Mouse (Mus musculus) ovary, adult 10 weeks (tissue): Measurements from ENCODE around the gene Olfr948. TPM values are rescaled to one million over a fixed set of nuclear protein-coding genes. Genes with fewer than 3 reads are reported as not detected.

ENCODE experiments used
- polyA plus RNA-seq: library from polyadenylated mRNA; stranded (reverse); fragments of 350-450 nt; fragmentation: Illumina TruSeq; extraction: RNeasy Lipid Tissue Mini Kit (QIAGEN cat#74804); gene quantifications from one replicate; pipeline ENCODE4 v1.2.3, GENCODE M21; 2014

Gene Olfr948
- polyA plus RNA-seq = not detected

DNA sequence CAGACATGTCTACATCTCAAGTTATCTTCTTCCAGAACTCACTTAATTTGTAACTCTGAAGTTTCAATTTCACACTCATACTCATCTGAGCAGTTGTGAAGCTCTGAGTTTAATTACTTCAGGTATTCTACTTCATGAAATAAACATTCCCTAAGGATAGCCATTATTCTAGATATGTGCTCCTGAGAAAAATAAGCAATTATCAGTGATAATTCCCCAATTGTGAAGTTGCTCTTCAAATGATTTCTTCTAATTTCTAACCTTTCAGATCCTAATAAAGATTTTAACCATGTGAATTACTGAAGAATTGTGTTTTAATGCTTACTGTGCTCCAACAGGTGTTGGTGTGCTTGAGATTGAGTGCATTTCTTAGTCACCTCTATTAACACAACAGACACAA lies at the start of gene Olfr948:
Gene Olfr948, minus strand, starts transcription at position 101 of the 400 bp plus-strand sequence.

DNA sequence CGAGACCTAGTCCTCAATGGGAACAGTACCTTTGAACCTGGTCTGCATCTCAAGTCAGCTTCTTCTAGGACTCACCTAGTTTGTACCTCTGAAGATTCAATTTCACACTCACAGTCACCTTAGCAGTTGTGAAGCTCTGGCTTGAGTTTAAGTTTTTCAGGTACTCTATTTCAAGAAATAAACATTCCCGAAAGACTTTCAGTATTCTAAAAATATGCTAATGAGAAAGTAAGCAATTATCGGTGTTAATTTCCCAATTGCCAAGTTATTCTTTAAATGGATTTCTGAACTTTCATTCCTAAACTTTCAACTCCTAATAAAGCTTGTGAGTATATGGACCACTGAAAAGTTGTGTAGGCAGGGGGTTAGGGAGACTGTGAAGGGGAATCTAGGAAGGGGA lies 49.1 kb downstream of the Olfr948 start, which contains the start of gene Olfr945:
Gene Olfr945, minus strand, starts transcription at position 101 of the 400 bp plus-strand sequence.

Other genes with a start within 250 kb of the Olfr948 start
- not detected for gene Olfr938, start 247.2 kb downstream of the Olfr948 start, polyA plus RNA-seq
- not detected for gene Olfr27, start 197.9 kb downstream of the Olfr948 start, polyA plus RNA-seq
- gene Olfr943, start 159.7 kb downstream of the Olfr948 start, polyA plus RNA-seq = not detected
- gene Olfr944, start 124.1 kb downstream of the Olfr948 start, polyA plus RNA-seq = not detected
- not detected for gene Olfr1537, start 76.1 kb downstream of the Olfr948 start, polyA plus RNA-seq
- gene Olfr945, start 49.2 kb downstream of the Olfr948 start, polyA plus RNA-seq = not detected
- gene Olfr951, start 61.4 kb upstream of the Olfr948 start, polyA plus RNA-seq = not detected
- gene Olfr952, start 101.1 kb upstream of the Olfr948 start, polyA plus RNA-seq = not detected
- not detected for gene Olfr954, start 130.7 kb upstream of the Olfr948 start, polyA plus RNA-seq
- gene Olfr955, start 145.9 kb upstream of the Olfr948 start, polyA plus RNA-seq = not detected
- gene Olfr44, start 167.9 kb upstream of the Olfr948 start, polyA plus RNA-seq = not detected
- not detected for gene Olfr957, start 189.8 kb upstream of the Olfr948 start, polyA plus RNA-seq
- not detected for gene Olfr958, start 228.0 kb upstream of the Olfr948 start, polyA plus RNA-seq
- gene Olfr959, start 249.5 kb upstream of the Olfr948 start, polyA plus RNA-seq = not detected